Mouse (Mus musculus) granulocyte monocyte progenitor cell, adult 5-6 weeks (primary cell): ENCODE data around the gene Cacna2d3. TPM values are rescaled to one million over a fixed set of nuclear protein-coding genes. Genes with fewer than 3 reads are reported as not detected.

Experiments used
- ATAC-seq: replicated peaks from 2 replicates; pipeline ENCODE4 v1.8.0; 2016; ENCODE audit warnings: mild to moderate bottlenecking, moderate TSS enrichment, inconsistent platforms; ENCODE audit not compliant: poor library complexity, severe bottlenecking
- total RNA-seq, 2 experiments: library from RNA; stranded (forward) in 1 of 2; stranded (reverse) in 1 of 2; fragments of 200-712, 200-1000 nt in 1 of 2; fragments of >200 nt in 1 of 2; fragmentation: Nextera tagmentation in 1 of 2; gene quantifications; 2 replicates each; pipeline ENCODE4 v1.2.3; 2014 to 2017

Gene Cacna2d3
- not detected in 2 replicates for total RNA-seq (2014; fragmentation: Nextera tagmentation)
- not detected in 2 replicates for total RNA-seq (2017)

- ATAC-seq, result peak; percentile 25; the same call in 1 of the 2 replicates
Observed at GRCm38 (mm10) chr14:29721488-29722385, at the start of gene Cacna2d3. TSS of gene Cacna2d3 (minus strand) at chr14:29721864.

DNA sequence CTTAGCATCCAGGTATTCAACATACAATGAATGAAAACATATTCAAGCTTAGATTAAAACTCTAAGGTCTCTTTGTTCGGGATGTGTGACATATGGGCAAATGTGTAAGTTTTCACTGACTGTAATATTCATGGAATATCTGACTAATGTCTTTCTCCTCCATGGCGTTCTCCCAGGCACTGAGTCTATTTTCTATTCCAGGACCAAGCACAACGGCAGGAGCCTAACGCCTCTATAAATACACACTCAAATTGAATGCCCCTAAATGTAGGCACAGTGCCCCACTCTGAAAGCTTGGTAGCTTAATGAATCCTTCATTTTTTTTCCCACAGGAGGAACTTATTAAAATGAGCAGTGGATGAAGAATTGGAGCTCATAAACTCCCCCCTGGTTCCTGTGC lies 47.8 kb upstream of the Cacna2d3 start:
- ATAC-seq, result no peak

DNA sequence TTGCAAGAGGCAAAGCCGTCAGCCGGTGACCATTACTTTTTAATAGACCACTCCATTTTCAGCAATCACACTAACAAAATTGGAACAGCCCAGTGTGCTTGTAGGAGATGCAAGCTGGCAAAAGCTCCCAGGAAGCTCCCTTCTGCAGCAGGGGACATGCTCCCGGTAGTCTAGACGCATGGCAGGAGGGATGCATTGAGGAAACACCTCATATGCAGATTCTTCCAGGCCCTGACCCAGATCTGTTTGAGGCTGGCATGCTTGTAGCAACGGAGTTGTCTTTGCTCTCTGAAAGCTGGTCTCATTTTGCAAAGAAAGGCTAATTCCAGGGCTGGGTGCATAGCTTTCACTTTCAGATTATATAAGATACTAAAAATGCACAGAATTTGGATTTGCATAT lies 31.2 kb upstream of the Cacna2d3 start:
- no peak for ATAC-seq

GRCm38 (mm10) chr14:29738751-29739150 lies 17.1 kb upstream of the Cacna2d3 start:
- ATAC-seq, result no peak

DNA sequence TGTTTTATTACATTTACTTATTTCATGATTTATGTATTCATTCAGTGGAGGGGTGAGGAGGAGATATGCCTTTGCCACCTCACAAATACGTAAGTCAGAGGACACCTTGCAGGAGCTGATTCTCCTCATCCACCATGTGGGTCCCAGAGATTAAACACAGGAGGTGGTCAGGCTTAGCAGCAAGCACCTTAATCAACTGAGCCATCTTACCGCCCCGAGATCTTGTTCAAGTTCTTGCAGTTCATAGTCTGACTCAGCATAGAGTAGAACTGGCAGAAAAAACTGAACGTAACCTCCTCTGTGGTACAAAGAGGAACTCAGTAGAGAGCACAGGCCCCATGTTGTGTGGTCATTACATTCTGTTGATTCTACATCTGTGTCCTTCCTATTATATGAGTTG lies 8.6 kb upstream of the Cacna2d3 start:
- ATAC-seq, result no peak

DNA sequence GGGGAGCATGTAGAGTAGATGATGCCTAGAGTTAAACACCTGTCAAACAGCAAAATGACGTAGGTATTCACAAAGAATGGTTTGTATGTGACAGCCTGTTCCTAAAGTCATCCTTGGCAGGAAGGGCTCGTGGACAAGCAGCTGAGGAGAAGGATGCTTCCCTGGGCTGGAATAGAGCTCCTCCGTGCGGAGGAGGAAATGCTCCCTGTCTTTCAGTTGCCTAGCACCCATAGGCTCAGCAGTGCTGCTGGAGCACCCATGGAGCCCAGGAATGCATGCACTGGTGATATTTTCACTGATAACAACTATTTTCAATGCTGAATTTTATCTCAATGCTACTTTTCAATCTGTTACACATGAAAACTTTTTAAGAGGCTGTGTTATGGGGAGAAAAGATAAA lies 7.3 kb upstream of the Cacna2d3 start:
- ATAC-seq, result no peak

GRCm38 (mm10) chr14:29727596-29727995 lies 5.9 kb upstream of the Cacna2d3 start:
- no peak for ATAC-seq

- no peak for ATAC-seq
Observed at GRCm38 (mm10) chr14:29723267-29723666, 1.6 kb upstream of the Cacna2d3 start.

DNA sequence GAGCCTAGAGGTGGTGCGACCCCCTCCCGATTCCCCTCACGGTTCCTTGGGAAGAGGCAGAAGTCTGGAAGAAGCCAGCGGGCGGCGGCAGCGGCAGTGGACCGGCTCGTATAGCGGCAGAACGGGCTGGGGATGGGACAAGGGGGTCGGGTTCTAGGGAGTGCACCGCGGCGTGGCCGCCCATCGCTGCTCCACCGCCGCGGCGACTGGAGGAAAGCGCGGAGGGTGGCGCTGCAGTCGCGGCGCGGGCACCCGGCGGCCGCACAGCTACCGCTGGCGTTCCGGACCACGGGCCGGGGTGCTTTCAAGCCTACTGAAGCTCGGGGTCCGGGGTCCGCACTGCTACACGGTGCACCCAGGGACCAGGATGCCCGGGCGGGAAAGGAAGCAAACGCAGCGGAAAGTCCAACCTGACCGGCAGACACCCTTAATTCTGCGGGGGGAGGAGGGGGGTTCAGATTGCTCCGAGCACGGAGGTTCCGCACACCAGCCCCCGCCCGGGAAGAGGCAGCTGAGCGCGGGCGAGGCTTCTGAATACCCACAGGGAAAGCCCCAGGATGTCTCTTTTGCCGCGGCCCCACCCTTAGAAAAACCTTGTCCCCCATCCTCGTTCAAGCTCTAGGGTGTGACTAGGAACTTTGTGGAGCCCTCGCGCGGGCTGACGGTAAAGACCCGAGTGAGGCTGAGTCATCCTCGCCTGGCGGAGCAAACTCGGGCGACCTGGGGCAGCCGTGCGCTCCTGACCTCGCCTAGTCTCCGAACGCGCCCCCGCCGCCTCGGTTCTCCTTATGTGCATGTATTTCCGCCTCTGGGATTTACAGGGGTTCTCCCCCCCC lies 940 bp upstream of the Cacna2d3 start:
- 0 out of 2 replicates have a peak, but pooled peaks have one; percentile 12 for ATAC-seq

GRCm38 (mm10) chr14:29721131-29721487 lies 555 bp downstream of the Cacna2d3 start:
- ATAC-seq, result no peak

DNA sequence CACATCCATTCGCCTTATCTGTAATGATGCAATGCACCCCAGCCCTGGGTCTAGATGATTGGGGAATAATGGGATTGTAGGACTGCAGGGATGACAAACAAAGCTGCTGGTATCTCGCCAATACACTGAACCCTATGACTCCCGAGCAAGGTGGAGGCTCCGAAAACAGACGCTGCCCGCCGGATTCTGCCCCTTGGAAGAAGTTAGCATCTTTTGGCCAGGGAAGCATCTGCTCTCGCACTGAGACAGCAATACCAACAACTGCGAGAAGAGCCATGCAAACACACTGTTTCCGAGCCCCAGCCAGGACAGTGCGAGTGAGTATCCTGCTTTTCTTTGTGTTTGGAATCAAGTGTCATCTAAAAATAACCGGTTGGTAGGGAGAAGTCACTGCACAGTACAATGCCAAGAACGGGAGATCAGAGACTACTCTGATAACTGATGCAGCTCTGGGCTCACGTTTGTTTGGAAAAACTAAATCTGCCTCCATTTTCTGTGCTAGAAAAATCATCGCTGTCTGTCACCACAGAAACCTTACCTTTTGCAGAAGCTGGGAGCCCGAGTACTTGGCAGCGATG lies 1.2 kb downstream of the Cacna2d3 start:
- ATAC-seq, result no peak

GRCm38 (mm10) chr14:29712621-29713020 lies 9.0 kb downstream of the Cacna2d3 start:
- ATAC-seq, result no peak

GRCm38 (mm10) chr14:29707561-29708335 lies 13.9 kb downstream of the Cacna2d3 start:
- ATAC-seq, result no peak

DNA sequence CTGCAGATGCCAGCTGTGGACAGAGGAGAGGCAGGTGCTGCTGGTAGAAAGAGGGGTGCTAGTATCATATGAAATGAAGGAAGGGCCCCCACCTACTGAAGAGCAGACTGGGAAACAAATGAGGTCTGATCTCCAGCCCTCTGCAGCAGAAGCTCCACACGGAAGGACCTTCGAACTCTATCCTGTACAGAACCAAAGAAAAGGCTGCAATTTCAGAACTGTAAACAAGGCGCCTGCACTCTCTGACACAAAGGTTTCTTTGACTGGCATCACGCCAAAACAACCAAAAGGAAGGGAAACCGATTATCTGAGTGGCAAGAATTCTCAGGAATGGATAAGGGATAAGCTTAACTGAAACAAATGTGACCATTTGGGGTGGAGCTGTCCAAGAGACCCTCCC lies 18.9 kb downstream of the Cacna2d3 start:
- no peak for ATAC-seq

GRCm38 (mm10) chr14:29696131-29696530 lies 25.5 kb downstream of the Cacna2d3 start:
- ATAC-seq, result no peak

GRCm38 (mm10) chr14:29672436-29673050 lies 49.1 kb downstream of the Cacna2d3 start:
- ATAC-seq, result no peak

GRCm38 (mm10) chr14:29669826-29670225 lies 51.8 kb downstream of the Cacna2d3 start:
- ATAC-seq, result no peak

- no peak for ATAC-seq
Observed at GRCm38 (mm10) chr14:29657006-29657405, 64.7 kb downstream of the Cacna2d3 start.

- no peak for ATAC-seq
Observed at GRCm38 (mm10) chr14:29650591-29650990, 71.1 kb downstream of the Cacna2d3 start.

DNA sequence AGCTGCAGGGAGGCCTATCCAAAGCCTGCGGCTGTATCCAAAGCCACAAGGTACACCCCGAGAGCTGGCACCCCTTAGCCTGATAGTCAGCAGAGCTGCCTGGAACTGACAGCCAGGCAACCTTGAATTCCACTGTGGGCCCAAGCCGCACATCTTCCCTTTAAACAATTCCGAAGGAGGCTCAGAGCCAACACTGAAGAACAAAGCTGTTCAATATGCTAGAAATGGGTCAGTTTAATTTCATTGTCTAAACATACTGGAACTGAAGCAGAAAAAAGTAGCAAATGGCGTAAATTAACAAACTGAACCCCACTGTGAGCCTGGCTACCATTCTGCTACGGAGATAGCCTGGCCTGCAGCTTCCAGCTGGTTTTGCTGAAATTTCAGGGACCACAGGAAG lies 72.9 kb downstream of the Cacna2d3 start:
- ATAC-seq, result no peak
